Mouse (Mus musculus) monocyte, adult 59 days (primary cell): ENCODE measurements around the gene Krtap15. TPM values are rescaled to one million over a fixed set of nuclear protein-coding genes. Genes with fewer than 3 reads are reported as not detected.

Source experiments
- total RNA-seq, 2 experiments: library from RNA; stranded (reverse); gene quantifications; one replicate each; pipeline ENCODE4 v1.2.4; 2023

The Krtap15 gene
- not detected for total RNA-seq

DNA sequence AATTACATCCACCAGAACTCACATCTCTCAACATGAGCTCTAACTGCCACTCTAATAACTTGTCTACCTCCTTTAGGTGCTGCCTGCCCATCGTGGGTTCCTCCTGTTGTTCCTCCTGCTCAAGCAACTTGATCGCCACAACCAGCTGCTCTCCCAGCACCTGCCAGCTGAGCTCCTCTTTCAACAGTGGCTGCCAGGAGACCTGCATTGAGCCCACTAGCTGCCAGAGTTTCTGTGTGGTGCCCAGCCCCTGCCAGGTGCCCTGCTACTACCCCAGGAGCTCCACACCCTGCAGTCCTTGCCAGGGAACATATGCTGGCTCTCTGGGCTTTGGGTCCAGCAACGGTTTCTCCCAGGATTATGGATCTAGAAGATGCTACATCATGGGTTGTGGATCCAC, at the start of gene Krtap15:
TSS of gene Krtap15 (plus strand) at position 150 of the 400 bp plus-strand sequence.

DNA sequence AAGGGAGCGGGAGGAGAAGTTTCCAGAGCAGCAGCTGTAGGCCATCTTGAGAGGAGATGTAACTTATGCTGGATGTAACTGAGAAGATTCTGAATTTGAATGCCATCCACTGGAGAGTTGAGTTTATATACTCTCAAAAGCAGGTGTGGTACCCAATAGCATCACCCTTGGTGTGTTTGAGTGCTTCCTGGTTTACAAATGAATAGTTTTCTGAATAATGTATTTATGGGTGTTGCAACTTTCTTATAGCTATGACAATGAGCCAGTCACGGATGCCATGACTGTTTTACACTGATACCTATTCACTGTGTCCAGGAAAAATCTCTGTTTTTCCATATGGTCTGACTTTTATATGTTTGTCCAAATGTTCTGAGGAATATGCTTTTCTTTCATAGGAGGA, 45.9 kb upstream of the Krtap15 start, which contains the start of gene 2310057N15Rik:
TSS of gene 2310057N15Rik (minus strand) at position 101 of the 400 bp plus-strand sequence.

DNA sequence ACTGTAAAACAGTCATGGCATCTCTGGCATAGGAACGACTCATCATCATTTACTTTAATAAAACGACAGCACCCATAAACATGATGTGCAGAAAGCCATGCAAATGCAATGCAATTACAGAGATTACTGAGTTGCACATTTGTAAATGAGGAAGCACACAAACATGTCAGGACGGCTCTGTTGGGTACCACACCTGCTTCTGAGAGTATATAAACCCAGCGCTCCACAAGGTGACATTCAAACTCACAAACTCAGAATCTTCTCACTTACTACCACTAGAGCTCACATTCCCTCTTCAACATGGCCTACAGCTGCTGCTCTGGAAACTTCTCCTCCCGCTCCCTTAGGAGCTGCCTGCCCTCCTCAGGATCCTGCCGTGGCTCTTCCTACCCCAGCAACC, 42.4 kb upstream of the Krtap15 start, which contains the start of gene Gm5965:
TSS of gene Gm5965 (plus strand) at position 301 of the 400 bp plus-strand sequence.

DNA sequence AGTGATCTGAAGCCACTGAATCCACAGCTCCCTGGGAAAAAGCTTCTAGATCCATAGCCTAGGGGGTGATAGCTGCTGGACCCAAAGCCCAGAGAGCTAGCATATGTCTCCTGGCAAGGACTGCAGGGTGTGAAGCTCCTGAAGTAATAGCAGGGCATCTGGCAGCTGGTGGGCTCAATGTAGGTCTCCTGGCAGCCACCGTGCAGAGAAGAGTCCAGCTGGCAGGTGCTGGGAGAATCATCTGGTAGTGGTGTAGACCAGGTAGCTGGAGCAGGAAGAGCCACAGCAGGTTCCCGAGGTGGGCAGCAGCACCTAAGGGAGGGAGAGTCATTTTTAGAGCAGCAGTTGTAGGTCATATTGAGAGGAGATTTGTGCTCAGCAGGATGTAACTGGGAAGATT, 8.2 kb upstream of the Krtap15 start, which contains the start of gene Gm20741:
TSS of gene Gm20741 (minus strand) at position 394 of the 400 bp plus-strand sequence.

DNA sequence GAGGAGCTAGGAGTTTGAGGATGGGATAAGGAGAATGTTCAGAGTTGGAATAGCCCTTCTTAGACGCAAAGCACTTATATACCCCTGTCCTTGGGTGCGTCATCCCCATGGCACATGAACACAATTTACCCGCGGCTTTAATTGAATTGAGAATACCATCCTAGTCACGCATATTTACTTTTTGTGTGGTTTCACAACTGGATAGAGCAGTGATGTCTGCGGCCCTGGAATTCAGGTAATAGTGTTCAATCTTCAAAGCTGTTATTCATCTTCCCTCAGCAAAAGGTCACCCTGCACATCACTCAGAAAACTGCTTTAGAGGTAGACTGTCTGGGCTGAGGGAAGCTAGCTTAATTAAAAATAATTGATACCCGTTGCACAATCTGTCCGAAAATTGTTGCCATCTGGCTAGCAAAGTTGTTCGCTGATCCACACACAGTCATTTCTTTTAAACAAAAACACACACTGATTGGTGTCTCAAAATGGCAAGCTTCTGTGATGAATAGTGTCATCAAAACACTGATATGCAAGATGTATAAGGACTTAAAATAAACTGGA, 6.2 kb downstream of the Krtap15 start, which contains the start of gene Krtap14:
TSS of gene Krtap14 (minus strand) at position 51 of the 558 bp plus-strand sequence.

DNA sequence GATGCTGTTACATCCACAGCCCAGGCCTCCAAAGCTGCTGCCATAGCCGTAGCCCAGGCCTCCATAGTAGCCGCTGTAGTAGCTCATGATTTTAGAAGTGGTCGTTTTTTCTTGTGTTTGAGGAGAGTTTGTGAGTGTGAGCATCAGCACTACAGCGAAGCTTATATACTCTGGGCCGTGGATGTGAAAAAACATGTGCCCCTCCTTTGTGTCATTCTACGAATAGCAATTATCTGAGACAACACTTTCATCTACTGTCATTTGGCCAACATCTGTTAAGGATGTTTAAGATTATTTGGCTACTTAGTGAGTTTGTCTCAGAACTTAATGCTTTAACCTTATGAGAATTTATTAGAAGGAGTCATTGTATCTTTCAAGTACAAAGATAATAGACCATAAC, 49.3 kb downstream of the Krtap15 start, which contains the start of gene Krtap19-1:
TSS of gene Krtap19-1 (minus strand) at position 101 of the 400 bp plus-strand sequence.

DNA sequence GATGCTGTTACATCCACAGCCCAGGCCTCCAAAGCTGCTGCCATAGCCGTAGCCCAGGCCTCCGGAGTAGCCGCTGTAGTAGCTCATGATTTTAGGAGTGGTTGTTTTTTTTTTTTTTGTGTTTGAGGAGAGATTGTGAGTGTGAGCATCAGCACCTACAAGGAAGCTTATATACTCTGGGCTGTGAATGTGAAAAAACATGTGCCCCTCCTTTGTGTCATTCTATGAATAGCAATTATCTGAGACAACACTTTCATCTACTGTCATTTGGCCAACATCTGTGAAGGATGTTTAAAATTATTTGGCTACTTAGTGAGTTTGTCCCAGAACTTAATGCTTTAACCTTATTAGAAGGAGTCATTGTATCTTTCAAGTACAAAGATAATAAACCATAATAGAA, 54.2 kb downstream of the Krtap15 start, which contains the start of gene Krtap19-2:
TSS of gene Krtap19-2 (minus strand) at position 101 of the 400 bp plus-strand sequence.

DNA sequence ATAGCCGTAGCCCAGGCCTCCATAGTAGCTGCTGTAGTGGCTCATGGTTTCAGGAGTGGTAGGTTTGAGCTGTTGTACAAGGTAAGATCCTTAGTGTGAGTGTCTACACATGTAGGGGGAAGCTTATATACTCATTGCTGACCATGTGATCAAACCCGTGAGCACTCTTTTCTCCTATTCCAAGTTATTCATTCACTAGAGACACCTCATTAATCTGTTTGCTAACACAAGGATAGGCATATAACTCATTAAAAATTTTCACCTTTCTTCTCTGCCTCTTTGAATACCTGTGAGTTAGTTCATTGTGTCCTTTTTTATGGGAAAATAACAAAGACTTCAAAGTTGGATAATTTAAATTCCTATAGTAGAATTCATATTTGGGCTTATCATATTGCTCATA, 57.9 kb downstream of the Krtap15 start, which contains the start of gene Krtap19-3:
TSS of gene Krtap19-3 (minus strand) at position 101 of the 400 bp plus-strand sequence.

Other genes starting within 250 kb of the Krtap15 start
- not detected for gene Krtap24-1, start 207.9 kb upstream of the Krtap15 start, total RNA-seq
- gene 2310079G19Rik, start 192.5 kb upstream of the Krtap15 start, total RNA-seq: not detected
- gene Krtap26-1, start 172.4 kb upstream of the Krtap15 start, total RNA-seq: not detected
- gene Krtap27-1, start 148.5 kb upstream of the Krtap15 start, total RNA-seq: not detected
- not detected for gene 2310061N02Rik, start 112.3 kb upstream of the Krtap15 start, total RNA-seq
- gene Krtap13-1, start 91.4 kb upstream of the Krtap15 start, total RNA-seq: not detected
- not detected for gene Krtap13, start 68.6 kb upstream of the Krtap15 start, total RNA-seq
- not detected for gene 2310034C09Rik, start 61.4 kb upstream of the Krtap15 start, total RNA-seq
- not detected for gene 2310057N15Rik, start 46.0 kb upstream of the Krtap15 start, total RNA-seq
- gene Gm5965, start 42.3 kb upstream of the Krtap15 start, total RNA-seq: not detected
- gene Gm20741, start 8.0 kb upstream of the Krtap15 start, total RNA-seq: not detected
- not detected for gene Krtap14, start 5.9 kb downstream of the Krtap15 start, total RNA-seq
- not detected for gene Krtap19-1, start 49.2 kb downstream of the Krtap15 start, total RNA-seq
- gene Krtap19-2, start 54.1 kb downstream of the Krtap15 start, total RNA-seq: not detected
- not detected for gene Krtap19-3, start 57.8 kb downstream of the Krtap15 start, total RNA-seq
- not detected for gene Krtap19-4, start 64.9 kb downstream of the Krtap15 start, total RNA-seq
- gene Krtap19-5, start 76.2 kb downstream of the Krtap15 start, total RNA-seq: not detected
- not detected for gene Krtap19-9b, start 112.0 kb downstream of the Krtap15 start, total RNA-seq
- gene Krtap16-3, start 142.7 kb downstream of the Krtap15 start, total RNA-seq: not detected
- gene Krtap22-2, start 190.5 kb downstream of the Krtap15 start, total RNA-seq: not detected
- not detected for gene Gm10229, start 195.1 kb downstream of the Krtap15 start, total RNA-seq
- gene Krtap6-1, start 211.5 kb downstream of the Krtap15 start, total RNA-seq: not detected
- not detected for gene Gm10228, start 221.3 kb downstream of the Krtap15 start, total RNA-seq
- not detected for gene Krtap6-5, start 227.7 kb downstream of the Krtap15 start, total RNA-seq
- gene 1110025L11Rik, start 243.8 kb downstream of the Krtap15 start, total RNA-seq: not detected